Mouse (Mus musculus): Measurements from ENCODE around the gene Sgo2a.
"Not testable (repeated sequence)": the region's sequence is repeated elsewhere in the genome, so short reads cannot be mapped to it uniquely, and the experiment has no call there.

The Sgo2a gene

DNA sequence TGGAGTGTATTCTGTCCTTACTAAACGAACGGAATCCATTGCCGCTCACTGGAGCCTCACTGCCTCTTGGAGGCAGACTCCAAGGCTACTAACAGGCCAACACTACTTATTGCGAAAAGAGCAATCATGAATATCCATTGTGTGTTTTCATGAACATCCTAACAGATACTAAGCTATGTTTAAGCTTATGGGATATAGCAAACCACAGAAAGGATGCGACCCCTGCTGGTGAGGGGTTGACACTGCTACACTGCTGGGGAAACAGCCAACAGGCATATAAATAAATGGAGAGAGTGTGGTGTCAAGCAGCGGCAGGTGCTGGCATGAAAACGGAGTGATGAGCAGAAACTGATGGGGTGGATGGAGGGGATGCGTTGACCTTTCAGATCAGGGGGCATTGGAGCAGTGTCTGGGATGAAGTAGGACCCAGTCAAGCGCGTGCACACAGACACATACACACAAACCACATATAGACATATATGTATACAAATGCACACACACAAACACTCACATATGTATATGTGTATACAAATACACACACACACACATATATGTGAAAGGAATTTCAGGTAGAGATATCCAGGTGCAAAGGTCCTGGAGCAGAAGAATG is 35.5 kb downstream of the Sgo2a start:
- DNase-seq (ENCODE audit: low spot score), result no peak

DNA sequence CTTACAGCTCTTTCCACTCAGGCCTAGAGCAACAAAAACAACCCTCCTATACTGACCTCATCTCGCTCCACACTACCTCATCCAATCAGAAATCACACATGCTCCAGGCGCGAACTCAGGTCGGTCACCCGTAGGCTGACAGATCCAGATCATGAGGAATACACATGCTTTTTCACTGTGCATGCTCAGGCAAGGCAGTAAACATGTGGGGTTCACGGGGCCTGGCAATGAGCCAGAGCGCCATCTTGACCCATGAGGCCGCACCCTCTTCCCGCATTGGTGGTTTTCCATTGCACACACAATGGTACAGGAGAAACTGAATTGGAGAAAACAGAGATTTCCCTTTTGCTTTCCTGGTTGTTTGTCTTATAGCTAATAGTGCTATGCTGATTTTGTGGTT is 41.5 kb downstream of the Sgo2a start:
- DNase-seq (ENCODE audit: low spot score), result not testable (repeated sequence)

DNA sequence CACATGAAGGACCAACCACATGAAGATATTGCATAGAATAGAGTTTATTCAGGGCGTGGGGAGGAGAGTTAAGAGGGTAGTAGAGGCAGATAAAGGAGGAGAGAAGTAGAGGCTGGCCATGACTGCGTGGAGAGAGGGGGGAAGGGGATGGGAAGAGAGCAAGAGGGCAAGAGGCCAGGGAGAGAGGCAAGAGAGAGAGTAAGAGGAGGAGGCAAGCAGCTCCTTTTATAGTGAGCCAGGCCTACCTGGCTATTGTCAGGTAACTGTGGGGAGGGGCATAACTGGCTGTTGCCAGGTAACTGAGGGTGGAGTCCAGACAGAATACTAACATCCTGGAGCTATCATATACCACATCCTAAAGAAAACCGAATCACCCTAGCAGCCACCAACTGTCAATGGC is 49.3 kb downstream of the Sgo2a start:
- no peak for DNase-seq (ENCODE audit: low spot score)

DNA sequence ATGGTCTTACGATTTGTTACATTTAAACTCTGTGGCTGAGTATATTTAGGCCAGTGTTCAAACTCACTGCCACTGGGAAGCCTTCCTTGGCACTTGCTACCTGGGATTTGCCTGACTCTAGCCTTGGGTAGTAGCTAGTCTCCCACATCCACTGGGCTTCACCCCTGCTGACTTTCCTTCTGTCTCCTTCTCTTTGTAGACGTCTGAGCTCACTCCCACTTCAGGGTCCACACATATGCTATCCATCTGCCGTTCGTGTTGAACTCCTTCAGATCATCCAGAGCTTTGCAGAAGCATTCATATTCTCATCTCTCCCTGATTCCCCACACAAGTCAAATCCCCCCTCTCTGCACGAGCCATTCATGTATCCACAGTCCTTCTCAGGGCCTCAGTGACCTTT is 49.8 kb downstream of the Sgo2a start:
- no peak for DNase-seq (ENCODE audit: low spot score)

DNA sequence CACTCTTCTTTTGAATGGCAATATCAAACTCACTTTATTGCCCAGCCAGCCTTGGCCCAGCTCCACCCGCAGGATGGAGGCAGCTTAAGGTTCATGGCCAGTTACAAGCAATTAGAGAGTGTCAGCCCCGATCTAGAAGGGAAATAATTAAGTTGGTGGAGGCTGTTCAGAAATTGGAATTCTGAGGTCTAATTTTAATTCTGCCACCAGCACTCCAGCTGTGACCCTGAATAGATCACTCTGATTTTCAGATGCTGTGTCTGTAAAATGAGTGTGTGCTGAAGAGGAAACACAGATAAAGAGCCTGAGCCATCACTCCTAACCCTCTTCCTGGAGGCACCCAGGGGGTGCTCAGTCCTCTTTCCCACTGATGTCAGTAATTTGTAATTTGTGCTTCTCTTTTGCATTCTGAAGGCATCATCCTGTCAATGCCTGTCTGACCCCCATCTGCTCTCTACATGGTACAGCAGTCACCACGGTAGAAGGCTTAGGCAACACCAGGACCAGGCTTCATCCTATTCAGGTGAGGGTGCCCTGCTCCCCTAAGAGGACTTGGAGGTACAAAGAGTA is 51.0 kb downstream of the Sgo2a start:
- DNase-seq (ENCODE audit: low spot score), result no peak

DNA sequence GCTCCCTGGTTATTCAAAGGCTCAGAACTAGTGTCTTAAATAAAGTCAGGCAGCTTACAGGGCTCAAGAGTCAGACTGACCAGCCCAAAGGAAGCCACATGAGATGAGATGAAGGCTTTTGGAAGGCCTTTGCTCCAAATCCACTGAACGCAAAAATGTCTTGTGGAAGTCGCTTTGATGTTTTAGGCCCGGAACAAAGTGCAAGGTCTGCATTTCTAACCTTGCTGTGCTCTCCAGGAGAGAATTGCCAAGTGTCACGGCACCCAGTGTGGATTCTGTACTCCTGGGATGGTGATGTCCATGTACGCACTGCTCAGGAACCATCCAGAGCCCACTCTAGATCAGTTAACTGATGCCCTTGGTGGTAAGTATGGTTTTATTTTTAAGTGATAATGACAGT is 53.4 kb downstream of the Sgo2a start:
- no peak for DNase-seq (ENCODE audit: low spot score)

DNA sequence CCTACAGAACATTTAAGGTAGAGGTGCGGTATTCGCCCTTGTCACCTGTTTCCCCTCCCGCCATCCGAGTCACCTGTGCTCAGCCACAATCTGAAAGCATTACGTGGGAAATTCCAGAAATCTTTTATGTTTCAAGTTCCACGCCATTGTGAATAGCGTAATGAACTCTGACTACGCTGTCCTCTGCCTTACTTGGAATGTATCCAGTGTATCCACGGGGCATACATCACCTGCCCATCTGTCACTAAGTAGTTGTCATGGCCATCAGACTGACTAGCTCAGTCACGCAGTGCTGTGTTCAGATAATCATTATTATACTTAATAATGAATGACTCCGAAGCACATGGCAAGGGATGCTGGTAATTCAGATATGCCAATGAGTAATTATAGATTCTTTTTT is 59.8 kb downstream of the Sgo2a start:
- DNase-seq (ENCODE audit: low spot score), result no peak

DNA sequence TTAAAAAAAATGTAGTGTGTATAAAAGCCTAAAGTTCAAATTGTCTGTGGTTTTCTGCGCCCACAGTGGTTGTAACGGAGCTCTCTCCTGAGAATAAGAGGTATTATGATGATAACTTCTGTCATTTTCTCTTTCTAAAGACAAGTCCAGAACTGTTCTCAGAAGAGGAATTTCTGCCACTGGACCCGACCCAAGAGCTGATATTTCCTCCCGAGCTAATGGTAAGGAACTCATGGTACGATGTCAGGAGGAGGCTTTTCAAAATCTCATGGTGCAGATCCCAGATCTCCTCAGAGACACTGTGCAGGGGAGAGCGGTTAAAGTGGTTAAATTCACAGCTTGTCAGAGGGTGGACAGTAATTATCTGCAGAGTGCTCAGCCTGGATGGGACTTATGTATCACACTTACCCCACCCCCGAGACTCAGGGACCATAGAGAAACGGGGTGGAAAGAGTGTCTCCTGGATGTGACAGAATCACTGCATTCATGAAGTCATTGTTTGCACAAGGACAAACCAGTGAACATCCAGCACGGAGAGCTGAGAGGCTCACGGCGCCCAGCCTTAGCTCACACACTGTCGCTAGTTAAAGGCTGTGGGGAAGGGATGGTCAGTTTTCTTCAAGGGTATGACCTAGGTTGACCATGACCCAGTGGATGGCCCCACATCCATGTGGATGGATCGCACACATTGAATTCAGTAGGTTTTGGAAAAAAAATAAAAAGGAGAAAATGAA is 60.5 kb downstream of the Sgo2a start:
- no peak for DNase-seq (ENCODE audit: low spot score)

DNA sequence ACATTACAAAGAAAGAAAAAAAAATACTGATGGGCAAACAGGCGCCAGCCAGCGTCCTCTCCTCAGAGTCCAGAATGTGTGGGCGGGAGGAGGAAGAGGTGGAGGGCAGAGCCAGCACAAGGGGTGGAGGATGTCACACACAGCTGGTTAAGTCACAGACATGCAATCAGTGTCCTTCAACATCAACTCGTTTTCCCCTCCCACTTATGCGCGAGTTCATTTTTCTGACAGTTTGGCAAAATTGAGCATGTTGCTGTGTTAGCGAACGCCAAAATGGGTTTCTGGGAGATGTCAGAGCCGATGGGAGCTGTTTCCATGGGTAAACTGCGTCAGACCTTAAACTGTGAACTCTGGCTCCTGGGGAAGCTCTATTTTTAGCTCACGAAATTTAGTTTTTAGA is 61.2 kb downstream of the Sgo2a start:
- no peak for DNase-seq (ENCODE audit: low spot score)

DNA sequence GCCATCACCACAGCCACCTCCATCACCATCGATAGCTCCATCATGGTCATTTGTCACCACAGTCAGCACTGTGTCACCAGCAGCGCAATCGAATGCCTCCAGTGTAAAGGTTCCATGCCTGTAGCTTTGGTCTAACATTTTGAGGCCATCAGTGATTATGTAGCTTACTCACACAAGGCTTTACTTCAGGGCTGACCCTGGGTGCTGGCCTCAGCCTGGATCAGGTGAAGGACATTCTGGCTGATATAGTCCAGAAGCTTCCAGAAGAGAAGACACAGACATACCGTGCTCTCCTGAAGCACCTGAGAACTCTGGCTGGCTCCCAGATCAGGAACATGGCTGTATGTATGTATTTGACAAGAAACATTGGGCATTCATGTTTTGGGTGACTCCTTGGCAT is 63.1 kb downstream of the Sgo2a start:
- DNase-seq (ENCODE audit: low spot score), result no peak

DNA sequence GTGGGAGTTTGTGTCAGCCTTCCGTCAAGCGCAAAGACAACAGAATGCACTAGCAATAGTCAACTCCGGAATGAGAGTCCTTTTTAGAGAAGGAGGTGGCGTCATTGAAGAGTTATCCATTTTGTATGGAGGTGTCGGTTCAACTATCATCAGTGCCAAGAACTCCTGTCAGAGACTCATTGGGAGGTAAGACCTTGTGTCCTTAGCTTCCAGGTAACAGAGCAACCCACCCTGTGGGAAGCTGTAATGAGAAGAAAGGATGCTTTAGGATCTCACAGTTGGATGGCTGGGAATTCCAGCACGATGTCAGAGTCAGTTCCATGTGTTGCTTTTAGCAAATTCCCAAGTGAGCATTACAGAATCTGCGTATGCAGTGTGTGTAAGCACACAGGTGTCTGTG is 66.4 kb downstream of the Sgo2a start:
- no peak for DNase-seq (ENCODE audit: low spot score)

DNA sequence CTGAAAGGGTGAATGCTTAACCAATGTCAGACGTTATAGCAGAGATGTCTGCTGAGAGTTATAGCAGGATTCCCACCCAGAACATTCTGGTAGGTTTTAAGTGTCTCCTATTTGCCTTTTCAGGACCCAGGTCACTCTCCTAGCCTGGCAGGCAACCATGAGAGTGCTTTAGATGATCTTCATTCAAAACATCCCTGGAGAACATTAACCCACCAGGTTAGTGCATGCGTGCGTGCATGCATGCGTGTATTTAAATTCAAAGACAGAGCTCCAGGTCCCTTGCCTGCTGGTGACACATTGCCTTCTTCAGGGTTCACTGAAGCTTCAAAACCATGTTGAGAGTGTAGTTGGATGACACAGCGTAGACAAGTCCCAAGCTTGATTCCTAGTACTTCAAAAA is 69.4 kb downstream of the Sgo2a start:
- DNase-seq (ENCODE audit: low spot score), result no peak

DNA sequence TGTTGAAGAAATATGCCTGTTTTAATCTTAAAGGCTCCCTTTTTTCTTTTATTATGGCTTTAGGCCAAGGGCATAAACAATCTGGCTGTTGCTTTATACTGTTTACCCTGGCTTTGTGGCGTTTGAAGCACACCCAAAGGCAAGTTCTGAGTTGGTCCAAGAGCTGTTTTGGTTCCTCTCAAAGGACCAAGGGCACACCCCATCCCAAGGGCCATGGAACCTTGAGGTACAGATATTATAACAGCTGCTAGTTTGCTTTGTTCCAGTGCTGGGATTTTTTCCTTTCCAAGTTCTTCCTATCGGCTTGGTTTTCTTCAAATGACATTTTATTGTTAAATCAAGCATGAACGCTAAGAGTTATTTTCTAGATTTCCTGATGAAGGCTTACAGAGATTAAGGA is 69.8 kb downstream of the Sgo2a start:
- DNase-seq (ENCODE audit: low spot score), result no peak

DNA sequence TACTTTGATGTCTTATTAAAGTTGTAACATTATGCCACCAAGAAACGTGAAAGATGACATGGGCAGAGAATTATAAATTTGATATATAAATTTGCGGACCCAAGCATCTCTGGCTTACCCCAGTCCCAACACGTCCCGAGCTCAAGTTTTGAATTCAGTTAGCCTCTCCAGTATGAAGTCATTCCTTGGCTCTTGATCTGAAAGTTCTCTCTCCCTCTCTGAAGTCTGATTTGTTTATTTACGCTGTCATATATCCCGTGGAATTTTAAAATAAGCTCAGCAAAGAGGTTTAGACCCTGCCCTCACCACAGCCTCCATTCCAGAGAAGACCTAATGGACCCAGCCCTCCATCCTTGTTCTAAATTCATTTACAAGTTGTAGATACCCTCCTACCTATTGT is 73.4 kb downstream of the Sgo2a start:
- no peak for DNase-seq (ENCODE audit: low spot score)

DNA sequence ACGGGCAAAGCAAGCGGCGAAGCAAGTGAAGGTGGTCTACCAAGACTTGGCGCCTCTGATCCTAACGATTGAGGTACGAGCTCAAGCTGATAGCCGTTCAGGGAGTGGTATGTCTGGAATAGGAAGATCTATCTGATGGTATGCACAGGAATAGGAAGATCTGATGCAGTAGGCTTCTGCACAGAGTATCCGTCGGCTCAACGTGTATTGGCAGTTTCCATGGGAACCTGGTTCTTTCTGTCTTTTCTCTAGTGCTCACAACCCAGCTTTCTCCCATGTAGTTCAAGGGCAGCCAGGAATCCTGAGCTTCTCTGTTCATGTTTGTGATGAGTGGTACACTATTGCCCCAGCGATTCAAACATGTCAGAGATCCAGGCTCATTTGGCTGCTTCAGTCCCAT is 74.3 kb downstream of the Sgo2a start:
- DNase-seq (ENCODE audit: low spot score), result no peak

DNA sequence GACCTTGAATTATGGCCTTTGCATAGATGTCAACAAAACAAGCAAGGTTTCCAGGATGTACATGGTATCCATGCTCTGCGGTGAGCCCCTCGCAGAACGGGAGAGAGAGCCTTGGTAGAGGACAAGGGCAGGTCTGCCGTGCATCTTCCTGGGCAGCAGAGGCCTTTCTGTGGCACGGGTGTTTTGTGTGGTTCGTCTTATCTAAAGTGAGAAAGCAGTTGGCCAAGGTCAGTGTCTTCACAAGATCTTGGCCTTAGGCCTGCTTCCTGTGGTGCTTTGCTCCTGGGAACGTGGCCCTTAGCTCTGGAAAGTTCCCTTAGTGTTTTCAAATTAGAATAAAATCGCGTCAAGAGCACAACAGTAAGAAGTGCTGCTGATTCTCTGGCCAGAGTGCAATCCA is 75.2 kb downstream of the Sgo2a start:
- DNase-seq (ENCODE audit: low spot score), result no peak

DNA sequence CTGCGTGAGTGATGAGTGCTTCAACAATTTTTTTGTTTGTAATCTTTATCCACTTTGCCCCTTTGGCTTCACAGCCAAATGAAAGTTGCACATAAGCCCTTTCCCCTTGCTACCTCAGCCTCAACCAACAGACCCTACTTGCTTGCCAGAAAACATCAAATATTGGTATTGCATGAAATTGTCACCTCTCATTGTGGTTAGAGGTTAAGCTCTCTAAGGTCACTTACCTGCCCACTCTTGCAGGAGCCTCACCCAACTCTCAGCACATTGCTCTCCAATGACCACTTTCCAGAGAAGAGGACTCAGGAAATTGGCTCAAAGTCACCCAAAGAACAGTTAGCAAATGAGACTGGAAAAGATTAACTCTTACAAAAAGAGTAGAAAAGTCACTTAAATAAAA is 75.7 kb downstream of the Sgo2a start:
- no peak for DNase-seq (ENCODE audit: low spot score)

DNA sequence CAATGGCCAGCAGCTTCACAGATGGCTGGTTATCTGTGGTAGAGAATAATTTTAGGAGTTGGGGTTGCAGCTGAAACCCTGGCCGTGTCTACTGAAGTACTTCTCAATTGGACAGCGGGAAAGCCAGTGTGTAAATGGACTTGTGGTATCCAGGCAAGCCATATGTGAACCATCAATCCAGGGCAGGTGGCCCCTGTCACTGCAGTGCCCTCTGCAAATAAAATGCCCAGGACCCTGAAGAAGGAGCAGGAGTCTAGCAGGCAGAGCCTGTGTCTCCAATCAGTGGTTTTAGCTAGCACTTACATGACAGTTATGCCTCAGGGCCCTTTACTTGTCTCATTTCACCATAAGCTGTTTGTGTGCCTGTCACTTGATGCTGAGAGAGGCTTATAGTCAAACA is 76.6 kb downstream of the Sgo2a start:
- no peak for DNase-seq (ENCODE audit: low spot score)

DNA sequence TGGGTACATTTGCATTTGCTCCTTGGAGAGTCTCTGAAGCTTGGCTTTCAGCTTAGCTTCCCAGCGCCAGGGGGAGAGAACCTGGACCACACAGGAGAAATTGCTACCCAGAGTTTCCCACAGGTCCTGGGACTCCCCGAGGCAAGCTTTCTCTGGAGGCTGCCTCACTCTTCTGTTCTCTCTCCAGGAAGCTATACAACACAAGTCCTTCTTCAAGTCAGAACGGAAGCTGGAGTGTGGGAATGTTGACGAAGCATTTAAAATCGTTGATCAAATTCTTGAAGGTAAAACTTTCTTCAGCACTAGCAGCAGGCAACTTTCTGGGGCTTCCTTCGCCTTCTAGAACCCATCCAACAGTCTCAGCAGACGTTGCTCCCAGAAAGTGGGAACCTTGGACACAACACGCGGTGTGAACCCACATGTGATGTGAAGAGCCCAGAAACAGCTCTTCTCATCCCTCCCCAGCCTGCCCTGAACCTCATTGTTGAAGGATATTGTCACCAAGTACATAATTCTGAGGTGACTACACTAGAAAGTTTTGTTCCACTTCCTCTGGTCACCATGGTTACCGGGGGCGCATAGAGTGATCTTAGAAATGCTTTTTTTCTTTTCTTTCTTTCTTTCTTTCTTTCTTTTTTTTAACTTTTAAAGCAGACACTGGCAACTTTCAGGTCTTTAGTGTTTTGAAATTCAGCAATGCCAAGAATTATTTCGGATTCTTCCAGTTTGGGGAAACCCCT is 77.4 kb downstream of the Sgo2a start:
- DNase-seq (ENCODE audit: low spot score), result no peak

DNA sequence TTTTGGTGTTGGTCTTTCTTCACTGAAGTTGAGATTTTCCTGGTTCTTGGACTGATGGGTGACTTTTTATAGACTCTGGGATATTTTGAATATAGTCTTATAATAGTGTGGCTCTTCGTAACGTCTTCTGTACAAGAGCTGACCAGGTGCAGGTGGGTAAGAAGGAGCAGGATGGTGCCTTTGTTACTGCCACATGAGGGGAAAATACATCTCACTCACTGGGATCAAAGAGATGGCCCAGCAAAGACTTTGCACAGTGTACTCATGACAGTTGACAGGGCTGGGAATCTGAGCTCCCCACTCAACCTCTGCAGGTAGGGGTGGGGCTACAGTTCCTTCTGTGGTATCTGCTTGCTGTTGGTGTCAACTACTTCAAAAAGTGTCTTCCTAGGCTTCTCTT is 78.5 kb downstream of the Sgo2a start:
- no peak for DNase-seq (ENCODE audit: low spot score)
